Mouse (Mus musculus): Measurements from ENCODE around the gene Kif18b.

Gene Kif18b

DNA sequence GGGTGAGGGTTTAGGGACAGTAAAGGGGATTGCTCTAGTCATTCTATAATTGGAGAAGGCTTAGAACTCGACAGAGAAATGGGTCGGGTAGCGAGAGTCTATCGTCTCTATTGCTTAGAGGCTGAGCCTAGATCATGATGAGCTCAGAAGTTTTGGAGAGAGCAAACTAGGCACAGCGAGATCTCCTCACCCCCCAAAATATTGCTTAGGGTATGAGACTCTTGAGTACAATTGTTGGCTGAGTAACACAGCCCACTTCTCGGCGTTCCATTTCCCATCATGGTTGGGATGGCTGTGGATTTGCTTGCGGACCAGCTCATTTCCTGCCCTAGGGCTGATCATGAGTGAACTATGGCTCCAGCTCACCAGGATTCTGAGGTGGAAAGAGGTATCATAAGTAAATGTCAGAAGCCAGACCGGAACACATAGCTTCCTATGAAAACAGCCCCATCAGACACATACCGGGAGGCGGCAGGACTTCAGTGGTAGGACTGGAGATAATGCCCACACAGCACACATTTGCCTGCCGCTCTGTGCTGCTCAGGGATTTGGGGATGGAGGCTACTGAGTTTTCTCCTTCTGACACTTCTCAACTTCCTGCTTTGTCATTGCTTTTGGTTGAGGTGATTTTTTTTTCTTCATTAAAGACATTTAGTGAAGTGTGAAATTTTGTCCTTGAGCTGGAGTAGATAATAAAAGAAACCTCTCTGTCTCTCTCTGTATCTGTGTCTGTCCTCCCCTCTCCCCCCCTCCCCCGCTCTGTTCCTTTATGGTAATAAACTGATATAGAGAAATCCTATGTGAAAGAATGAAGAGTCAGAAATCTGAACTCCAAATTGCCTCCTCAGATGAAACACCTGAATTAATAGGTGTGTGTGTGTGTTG, 43.4 kb downstream of the Kif18b start:
- no peak for DNase-seq (ENCODE audit: low read depth, low spot score)

DNA sequence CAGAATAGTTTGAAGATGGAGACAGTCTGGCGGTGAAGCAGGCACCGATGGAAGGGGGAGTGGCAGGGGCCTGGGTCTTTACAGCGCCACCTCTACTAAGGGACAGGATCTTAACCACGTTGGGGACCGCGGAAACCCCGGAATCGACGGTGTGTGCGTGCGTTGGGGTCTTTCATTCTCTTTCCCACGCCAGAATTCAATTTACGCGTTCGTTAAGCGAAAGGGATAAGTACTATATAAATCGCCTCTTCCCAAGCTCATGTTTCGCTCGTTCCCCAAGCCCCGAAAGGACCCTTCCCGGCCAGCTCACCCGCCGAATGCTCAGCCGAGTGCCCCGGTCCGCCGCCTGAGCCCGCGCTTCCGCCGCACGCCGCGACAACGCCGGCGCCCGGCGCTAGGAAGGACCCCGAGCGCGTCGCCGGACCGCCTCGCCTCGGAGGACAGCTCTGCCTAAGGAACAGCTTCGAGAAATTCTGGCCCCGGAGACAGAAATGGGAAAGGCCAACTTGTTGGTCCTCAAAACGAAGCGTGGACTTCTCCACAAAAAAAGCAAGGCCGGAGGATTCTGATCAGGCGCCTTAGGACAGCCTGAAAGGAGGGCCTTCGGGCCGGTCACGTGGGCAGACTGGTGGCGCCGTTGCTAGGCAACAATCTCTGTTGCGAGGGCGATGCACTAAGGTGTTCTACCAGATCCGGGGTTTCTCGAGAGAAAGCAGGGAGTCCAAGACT, 44.2 kb downstream of the Kif18b start, which contains the start of the genes Eftud2 and Ccdc103:
Gene Eftud2 (minus strand): TSS at position 401 of the 729 bp plus-strand sequence.
Gene Ccdc103 (plus strand): TSS at position 620 of the 729 bp plus-strand sequence.
- DNase-seq (ENCODE audit: low read depth, low spot score): peak; percentile 93

DNA sequence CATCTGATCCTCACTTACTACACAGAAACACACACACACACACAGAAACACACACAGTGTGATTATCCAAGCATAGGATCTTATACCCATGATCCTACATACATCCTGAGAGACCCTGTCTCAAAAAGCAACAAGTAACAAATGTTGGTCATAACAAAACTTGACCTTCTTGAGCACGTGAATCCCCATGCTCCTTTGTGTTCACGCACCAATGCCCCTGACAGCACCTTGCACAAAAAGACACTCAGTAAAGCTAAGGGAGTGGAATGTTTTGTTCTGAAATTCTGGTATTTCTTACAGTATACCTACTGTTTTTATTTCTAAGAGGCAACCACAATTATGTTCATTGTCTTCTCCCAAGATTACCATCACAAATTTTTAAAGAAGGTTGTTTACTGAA, 45.4 kb downstream of the Kif18b start:
- no peak for DNase-seq (ENCODE audit: low read depth, low spot score)

DNA sequence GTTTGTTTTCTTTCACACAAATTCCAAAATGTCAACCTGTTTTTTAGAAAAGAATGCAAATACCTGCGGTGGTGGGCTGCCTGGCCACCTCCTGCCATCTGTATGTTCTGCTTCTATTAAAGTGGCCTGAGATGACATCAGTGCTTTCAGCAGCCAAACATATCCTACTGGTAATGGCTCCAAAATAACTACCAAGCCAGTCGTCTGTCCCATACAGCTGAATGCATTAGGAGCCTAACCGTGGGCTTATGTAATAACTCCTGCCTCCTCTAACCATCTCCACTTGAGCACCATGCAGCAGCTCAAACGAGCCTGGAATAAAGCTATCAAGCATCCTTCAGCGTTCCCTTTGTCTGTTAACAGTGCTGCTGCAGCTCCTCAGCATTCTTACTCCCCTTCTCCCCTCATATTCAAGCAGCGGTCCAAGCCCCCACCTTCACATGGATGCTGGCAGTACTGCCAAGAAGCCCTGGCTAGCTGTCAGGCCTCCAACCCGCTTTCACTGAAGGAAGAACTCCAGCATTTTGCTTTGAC, 50.1 kb downstream of the Kif18b start:
- DNase-seq (ENCODE audit: low read depth, low spot score): peak; percentile 93

DNA sequence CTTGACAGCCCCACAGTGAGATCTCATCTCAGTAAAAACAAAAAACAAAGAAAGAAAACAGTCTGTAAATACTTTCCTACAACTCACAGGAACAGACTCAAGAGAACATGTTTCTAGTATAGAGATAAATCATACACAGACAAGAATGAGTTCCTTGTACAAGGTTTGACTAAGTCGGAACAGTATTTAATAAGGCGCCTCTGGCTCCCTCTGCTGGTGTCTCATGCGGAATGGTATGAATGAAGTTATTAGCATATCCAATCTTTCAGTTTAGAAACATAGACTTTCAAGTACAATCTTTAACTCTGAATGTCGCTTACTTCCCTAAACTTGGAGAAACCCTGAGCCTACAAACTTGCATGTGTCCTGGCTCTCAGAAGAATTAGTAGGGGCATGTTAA, 60.7 kb downstream of the Kif18b start:
- no peak for DNase-seq (ENCODE audit: low read depth, low spot score)

DNA sequence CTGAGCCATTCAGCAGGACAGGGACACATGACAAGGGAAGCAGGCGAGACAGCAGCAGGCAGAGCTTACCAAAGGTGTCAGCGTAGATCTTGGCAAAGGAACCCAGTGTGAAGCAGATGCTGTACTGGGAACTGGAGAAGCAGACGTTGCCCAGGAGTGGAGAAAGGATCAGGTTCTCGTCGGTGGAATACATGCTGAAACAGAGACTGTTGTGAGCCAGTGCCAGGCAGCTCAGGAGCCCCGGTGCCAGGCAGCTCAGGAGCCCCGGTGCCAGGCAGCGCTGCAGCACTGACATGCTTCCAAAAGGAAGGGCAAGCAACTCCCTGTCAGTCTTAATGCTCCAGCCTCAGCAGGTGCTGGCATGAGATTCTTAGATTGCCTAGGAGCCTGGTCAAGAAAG, 65.0 kb downstream of the Kif18b start:
- DNase-seq (ENCODE audit: low read depth, low spot score): peak; percentile 72

DNA sequence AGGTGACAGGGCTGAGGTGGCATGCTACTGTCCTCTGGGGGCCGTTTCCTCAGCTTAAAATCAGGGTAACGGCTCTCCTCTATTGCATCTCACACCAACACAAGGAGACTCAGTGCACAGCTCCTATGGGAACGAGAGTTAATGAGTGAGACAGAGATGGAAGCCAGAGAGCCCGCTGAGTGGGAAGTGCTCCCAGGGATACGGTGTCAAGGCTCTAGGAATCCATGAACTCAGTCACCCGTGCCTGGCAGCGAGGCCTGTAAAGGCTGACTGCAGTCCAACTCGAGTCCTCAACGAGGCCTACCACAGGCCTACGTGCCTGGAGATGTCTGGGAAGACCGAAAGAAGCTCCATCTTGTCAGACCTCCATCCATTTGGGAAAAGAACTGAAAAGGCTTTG, 66.0 kb downstream of the Kif18b start:
- no peak for DNase-seq (ENCODE audit: low read depth, low spot score)

DNA sequence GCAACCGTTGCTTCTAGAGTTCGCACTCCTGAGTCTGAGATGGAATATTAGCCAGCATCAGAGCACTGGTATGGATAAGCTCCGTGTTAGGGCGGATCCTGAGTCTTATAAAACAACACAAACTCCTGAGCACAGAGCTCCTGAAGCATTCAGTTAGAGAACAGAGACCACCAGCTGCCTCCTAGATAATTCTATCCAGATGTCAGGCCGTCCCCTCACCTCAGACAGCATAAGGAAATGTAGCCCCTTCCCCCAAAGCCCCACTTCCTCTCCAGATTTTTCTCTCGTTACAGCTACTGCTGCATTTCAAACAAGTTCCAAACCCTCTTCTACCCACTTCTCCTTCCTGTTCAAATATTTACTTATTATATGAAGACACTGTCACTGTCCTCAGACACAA, 69.0 kb downstream of the Kif18b start:
- no peak for DNase-seq (ENCODE audit: low read depth, low spot score)

All from telencephalon, adult 2 months (tissue).